Mouse (Mus musculus): ENCODE results near the gene Ptgis.
"Not testable (repeated sequence)": the region's sequence is repeated elsewhere in the genome, so short reads cannot be mapped to it uniquely, and the experiment has no call there.

The Ptgis gene

DNA sequence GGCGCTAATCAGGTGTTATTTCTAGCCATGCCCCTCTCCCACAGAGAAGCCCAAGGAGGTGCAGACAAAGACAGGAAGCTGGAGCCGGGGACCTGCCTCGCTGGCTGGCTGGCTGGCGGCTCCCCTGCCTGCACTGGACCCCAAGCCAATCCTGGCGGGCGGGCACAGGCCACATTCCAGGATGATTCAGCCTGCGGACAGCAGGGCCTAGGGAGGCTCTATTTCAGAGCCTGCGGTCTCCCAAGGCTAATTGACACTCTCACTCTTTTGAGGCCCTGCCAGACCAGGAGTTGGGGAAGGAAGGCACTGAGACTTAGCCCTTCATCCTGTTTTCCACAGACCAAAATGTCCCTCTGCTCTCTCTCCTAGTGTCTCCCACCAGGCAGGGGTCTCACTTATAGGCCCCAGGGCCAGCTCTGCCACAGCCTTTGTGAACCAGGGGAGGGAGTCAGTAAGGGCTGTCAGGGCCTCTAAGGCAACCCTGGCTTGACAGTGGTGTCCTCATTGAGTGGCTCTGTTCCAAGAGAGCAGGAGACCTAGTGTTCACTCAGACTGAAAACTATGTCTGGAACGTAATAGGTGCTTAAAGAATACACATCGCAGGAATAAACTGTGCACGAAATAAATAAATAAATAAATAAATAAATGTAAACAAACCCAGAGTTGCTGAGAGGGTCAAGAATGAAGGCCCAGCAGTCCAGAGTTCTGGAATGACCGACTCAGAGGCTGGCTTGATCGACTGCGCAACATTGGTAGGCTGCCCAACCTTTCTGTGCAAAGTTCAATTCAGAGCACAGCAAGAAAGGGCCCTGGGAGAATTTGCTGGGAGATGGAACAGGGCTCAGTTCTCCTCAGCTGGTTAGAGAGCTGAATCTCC lies 8.0 kb downstream of the Ptgis start:
- in situ Hi-C loops (cut with MboI) = no loop called here

DNA sequence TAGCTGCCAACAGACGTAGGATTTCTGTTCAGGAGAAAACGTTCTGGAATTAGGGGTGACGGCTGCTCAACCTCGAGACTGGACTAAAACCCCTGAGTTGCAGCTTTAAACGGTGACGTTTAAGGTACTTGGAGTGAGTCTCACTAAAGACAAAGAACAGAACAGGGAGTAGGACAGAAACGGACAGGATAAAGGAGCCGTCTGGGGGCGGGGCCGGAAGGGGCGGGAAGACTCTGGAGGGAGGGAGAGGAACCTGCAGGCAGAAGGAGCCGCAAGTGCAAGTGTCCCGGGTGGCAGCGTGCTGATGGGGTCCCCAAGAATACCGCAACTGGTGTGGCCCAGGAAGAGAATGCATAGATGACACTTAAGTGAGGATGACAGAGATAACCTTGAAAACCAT lies 9.8 kb downstream of the Ptgis start:
- in situ Hi-C loops (cut with MboI) = no loop called here

DNA sequence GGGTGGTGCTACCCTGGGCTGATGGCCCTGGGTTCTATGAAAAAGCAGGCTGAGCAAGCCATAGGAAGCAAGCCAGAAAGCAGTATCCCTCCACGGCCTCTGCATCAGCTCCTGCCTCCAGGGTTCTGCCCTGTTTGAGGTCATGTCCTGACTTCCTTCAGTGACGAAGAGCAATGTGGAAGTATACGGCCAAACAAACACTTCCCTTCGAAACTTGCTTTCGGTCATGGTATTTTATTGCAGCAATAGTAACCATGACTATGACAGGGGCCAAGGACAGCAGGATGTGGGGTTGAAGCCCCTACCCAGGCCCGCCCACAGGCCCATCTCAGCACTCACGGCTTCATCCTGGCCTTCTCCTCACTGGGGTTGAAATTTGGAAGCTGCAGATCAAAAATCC lies 15.5 kb downstream of the Ptgis start:
- in situ Hi-C loops (cut with MboI) = no loop called here

DNA sequence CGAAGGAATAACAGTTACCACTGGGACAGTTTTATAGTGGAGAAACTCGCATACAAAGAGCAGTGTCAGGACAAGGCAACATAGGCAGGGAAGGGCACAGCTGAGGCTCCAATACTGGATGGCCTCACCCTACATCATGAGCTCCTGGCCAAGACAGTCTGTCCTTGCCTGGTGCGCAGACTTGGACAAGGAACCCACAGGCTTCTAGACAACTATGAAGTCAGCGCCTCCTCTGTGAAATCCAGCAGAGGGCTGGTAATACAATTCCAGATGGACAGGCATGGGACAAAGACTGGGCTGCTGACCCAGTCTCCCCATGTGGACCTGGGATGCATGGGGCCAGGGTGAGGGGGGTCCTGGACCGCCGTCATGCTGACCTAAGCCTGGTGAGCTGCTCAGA lies 16.2 kb downstream of the Ptgis start:
- in situ Hi-C loops (cut with MboI) = no loop called here

DNA sequence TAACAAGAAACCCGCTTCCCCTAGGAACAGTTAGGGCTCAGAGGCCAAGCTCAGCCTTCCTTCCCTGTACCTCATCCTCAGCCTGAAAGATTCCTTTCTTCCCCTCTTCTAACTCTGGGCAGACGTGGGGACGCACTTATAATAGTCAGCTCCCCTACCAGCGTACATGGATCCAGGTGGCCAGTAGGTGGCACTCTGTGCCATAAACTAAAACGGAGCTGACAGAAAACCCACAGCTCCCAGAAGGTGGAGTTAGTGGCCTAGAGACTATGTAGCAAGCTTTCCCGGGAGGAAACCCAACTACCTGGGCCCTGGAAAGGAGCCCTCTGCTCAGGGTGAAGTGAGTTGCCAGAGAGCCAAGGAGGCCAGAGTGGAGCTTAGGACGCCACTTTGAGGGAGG lies 18.3 kb downstream of the Ptgis start:
- in situ Hi-C loops (cut with MboI) = no loop called here

DNA sequence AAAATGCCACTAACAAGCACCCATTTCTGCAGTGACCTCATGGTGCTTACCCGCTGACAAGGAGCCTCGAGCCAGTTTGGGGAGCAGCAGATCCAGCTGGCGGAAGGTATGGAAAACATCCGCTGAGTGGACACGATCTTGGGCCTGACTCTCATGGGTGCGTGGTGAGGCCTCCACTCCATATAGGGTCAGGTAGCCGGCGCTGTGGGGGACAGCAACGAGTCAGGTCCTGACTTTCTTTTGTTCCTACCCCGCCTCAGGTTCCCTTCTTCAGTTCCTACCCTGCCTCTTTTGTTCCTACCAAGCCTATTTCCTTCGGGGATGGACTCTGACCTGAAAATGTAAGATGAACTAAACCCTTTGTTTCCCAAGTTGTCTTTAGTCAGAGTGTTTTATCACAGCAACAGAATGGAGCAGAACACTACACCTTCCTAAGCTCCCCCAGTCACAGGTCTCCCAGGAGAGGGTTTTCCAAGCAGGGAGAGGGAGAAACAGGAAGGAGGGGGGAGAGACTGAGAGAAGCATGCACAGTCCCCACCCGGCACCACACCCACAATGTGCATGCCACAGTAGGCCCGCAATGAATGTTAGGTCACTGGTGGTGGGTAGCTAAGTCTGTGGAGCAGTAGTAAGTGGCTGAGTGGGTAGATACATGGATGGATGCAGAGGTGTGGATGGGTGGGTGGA lies 19.1 kb downstream of the Ptgis start:
- in situ Hi-C loops (cut with MboI) = no loop called here

DNA sequence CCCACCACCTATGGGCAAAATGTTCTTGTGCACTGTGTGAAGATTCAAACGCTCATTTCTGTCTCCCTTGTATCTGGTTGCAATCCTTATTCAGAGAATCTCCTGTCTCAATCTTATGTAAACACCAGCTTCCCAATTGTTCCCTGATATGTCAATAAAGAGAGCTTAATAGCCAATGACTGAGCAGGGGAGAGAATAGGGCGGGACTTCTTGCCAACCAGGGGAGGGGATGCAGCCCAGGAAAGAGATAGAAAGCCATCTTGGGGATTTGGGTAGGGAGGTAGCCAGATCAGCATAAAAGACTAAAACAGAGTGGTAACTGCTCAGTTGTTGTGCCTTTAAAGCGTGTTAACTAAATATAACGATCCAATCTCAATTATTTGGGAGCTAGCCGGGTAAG lies 19.7 kb downstream of the Ptgis start:
- in situ Hi-C loops (cut with MboI) = no loop called here

DNA sequence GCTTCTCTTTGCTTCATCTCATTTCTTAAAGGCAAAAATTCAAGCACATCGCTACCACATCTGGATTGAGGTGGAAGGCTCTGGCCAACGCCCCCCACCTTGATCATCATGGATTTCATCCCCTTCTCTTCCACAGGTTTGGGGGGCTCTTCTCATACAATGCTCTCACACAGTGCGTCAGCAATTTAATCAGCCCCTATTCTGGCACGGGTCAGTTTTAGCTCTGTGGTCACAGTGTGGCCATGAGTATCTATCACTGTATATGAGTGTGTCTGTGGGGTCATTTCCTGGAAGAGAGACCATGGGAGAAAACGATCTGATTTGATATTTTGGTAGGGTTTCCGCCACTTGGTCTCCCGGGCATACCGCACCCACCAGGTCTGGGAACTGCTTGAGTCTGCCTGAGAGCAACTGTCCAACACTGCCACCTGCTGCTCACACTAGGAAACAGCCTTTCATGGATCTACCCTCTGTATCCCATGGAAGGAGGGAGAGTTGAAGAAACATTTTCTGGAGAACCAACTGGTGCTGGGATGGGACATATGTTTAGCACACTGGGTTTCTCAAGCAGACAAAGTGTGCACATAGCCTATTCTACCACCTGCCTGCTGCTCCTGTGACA lies 21.1 kb downstream of the Ptgis start:
- in situ Hi-C loops (cut with MboI) = loop anchor here (5.0 to 10.0 kb wide), 2 partner anchors 114 to 147 kb away; no protein-coding TSS in a partner anchor

DNA sequence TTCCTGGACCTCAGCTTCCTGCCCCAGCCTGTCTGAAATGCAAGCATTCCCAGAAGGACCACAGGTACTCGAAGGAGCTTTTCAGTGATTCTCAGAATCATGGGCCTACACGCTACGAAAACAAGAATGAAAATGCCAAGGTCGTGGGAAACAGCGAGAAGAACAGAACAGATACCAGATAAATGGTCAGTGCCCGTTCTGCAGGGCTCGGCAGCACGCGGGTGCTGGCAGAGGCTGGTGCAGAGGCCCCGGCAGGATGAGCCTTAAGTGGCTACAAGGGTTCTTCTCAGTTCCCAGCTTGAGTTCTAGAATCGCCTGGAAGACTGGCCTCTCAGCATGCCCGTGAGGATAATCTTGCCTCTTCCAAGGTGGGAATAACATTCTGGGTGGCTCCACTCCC lies 26.7 kb downstream of the Ptgis start:
- in situ Hi-C loops (cut with MboI) = loop anchor here (10.0 kb wide), 1 partner anchor 109 kb away; no protein-coding TSS in a partner anchor

DNA sequence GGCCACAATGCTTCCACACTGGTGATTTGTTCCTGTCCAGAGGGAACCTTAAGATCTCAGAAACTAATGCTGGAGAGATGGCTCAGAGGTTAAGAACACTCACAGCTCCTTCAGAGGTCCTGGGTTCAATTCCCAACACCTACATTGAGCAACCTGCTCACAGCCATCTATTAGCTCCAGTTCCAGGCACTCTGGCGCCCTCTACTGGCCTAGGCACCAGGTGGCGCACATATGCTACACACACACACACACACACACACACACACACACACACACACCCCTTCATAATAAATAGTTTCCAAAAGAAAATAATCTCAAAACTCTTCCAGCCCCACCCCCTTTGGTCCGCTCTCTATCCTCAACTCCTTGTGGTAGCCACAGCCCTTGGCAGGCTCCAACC lies 27.3 kb downstream of the Ptgis start:
- in situ Hi-C loops (cut with MboI) = loop anchor here (10.0 kb wide), 1 partner anchor 108 kb away; no protein-coding TSS in a partner anchor

DNA sequence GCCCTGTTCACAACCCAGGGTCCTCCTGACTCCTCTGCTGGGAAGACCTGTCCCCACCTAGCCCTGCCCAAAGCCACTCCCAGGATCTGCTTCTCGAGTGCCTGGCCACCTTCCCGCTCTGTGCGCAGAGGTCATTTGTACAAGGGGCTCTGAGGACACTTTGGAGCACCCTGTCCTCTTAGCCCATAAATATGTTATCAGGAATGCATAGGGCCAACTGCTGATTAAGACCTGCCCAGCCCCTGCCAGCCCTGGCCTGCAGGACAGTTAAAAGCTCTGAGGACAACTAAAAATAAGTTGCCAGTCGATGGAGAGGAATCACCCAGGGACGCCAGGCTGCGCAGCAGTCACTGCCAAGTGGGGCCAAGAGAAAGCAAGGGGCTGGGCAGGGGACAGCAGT lies 27.9 kb downstream of the Ptgis start:
- in situ Hi-C loops (cut with MboI) = loop anchor here (10.0 kb wide), 1 partner anchor 108 kb away; no protein-coding TSS in a partner anchor

DNA sequence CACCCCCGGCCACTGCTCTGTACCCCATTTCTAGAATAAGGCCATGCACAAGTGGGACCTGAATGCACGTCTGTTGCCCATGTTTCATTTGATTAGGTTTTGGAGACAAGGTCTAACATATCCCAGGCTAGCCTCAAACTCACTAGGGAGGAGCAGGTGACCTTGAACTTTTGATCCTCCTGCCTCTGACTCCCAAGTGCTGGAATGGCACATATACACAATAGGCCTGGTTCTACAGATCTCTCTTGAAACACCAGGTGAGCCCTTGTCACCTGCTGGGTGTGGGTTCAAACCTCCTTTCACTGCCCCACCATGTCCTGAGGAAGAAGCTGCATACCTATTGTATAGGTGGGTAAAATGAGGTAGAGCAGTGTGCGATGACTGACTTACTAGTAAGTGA lies 28.3 kb downstream of the Ptgis start:
- in situ Hi-C loops (cut with MboI) = loop anchor here (10.0 kb wide), 1 partner anchor 107 kb away; no protein-coding TSS in a partner anchor

DNA sequence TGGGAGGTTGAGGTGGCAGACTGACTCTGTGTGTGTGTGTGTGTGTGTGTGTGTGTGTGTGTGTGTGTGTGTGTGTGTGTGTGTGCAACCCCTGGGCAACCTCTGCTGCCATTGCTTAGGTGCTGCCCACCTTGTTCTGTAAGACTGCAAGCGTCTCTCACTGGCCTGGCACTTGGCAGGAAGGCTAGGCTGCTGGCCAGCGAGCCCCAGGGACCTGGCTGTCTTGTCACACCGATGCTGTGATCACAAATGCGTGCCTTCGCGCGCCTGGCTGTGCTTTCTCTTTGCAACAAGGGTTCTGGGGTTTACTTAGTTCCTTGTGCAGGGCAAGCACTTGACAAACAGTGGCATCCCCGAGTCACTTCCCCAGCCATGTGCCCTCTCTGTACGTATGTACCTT lies 30.5 kb downstream of the Ptgis start:
- in situ Hi-C loops (cut with MboI) = loop anchor here (10.0 kb wide), 1 partner anchor 105 kb away; no protein-coding TSS in a partner anchor

DNA sequence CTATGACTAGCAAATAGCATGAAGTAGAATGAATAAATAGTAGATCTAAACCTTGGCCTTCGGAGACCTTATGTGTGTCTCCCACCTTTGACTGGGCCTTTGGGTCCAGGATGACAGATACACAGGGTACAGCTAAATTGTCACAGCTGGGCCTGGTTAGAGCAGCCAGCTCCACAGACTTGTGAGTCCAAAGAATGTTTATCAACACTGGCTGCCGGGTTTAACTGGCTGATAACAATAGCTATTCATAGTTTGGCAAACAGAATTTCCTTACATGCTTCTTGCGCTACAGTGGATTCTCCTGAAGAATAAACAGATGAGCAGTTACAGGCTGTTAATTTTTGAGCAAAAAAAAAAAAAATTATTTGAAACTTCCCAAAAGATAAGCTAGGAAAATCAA lies 31.4 kb downstream of the Ptgis start:
- in situ Hi-C loops (cut with MboI) = no loop called here

DNA sequence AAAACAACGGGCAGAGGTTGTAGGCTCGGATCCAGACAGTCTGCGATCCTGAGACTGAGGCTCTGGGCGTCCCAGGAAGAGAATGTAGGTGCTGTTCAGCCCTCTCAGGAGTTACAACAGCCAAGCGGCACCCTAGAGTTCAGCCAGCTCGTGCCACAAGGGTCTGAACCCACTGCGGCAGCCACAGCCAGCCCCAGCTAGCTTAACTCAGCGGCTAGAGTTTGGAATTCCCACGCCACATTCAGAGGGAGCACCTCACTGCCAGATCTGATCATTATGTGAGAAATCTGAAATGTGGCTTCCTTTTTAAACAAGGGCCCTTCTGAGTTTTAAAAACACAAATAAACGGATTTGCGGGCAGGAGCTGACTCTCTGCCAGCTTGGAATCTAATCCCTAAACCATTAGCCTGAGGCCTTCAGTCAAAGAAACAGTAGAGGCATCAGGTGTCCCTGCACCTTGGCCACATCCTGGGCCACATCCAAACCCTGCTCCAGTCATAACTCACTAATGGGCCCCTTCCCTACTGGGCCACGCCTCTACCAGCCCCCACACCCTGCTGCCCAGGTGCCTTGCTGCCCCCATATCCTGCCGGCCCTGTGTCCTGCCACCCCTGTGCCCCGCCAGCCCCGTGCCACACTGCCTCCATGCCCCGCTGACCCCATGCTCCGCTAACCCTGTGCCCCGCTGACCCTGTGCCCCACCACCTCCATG lies 34.3 kb downstream of the Ptgis start:
- in situ Hi-C loops (cut with MboI) = no loop called here

DNA sequence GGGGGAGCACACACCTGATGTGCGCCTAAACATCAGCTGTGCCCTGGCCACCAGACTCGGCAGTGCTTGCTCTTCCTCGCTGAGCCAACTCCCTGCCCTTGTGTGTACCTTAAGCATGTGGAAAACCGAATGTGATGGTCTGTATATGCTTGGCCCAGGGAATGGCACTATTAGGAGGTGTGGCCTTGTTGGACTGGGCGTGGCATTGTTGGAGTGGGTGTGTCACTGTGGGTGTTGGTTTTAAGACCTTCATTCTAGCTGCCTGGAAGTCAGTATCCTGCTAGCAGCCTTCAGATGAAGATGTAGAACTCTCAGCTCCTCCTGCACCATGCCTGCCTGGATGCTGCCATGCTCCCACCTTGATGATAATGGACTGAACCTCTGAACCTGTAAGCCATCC lies 35.7 kb downstream of the Ptgis start:
- in situ Hi-C loops (cut with MboI) = not testable (repeated sequence)

DNA sequence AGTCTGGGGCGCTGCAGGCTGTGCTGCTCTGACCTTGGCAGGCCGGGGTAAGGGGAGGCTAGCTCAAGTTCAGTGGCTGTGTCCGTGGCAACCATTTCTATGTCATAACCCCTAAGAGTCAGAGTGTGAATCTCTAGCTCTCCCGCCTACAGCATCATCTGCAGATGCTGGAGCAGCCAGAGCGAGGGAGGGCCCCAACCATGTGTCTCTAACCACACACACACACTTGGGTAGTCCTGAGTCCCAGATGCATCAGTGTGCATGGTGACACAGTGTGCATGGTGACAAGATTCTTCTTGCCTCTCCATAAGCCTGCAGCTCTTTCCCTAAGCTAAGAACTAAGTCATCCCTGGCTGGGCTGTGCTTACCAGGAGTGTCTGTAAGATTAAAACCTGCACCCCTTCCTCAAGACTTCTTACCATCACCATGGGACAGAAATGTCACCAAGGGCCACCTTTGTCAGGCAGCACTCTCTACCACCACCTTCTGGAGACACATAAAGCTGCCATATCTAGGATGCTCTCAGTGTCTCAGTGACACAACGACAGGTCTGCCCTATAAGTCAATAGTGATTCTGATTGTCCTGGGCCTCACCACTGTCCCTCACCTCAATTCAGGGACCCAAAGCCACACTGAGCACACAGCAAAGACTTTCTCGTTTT lies 36.8 kb downstream of the Ptgis start:
- in situ Hi-C loops (cut with MboI) = no loop called here

DNA sequence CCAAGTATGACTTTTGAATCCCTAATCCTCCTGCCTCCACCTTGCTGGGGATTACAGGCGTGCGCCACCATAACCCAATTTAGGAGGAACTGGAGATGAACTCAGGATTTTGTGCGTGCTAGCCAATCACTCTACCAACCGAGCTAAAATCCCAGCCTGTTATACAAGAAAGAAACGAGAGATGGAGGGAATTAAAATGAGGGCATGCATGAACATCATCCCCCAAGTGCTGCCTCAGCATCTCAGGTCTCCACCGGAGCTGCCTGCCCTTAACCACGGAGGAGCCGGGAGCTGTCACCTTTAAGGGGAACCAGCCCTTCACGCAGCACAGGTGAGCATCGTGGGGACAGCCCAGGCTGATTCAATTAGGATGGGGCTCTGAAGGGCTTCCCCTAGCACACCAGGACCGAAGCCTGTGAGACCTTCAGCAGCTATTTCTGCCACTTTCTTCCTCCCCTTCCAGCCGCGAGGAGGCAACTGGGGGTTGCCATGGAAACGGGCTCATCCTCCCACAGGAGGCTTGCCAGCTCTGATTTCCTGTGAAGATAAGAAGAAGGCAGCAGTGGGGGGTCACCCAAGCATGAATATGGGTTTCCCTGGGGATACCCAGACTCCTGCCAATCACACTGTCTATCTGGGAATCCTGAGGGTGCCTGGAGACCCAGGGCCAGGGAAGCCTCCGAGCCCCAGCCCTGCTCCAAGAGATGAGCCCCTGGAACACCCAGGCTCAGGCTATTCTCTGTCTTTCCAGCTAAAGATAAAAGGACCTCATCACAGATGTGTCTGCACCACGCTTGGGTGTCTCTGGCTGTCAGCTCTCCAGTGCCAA lies 38.7 kb downstream of the Ptgis start:
- in situ Hi-C loops (cut with MboI) = no loop called here

DNA sequence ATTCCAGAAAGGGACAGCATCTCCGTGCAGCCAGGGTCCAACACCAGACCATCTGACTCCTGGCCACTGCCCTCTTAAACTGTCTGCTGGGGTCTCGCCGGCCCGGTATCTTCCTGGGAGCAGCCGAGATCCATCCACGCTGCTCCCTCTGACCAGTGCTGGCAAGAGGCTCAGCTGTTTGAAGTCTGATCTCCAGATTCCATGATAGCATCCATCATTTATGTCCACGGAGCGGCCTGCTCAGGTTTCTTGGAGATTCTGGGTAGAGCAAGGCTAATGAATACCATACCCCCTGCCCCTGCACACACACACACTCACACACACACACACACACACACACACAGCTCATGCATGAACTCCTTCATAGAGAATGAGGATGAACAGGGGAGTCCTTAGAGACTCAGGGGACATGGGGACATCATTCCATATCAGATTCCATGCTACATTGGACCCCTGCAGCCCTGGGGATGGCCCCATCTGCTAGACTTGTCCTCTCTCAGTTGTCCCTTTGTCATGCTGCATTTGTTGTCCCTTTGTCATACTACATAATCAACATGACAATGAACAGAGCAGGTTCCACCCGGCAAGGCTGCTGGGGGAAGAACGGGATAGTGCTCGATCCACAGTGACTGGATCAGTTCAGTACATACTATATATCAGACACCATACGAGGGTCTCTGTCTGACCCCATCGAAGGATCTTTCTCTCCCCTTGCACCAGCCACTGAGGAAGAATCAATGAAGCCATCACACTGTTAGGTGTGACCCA lies 41.6 kb downstream of the Ptgis start:
- in situ Hi-C loops (cut with MboI) = no loop called here

DNA sequence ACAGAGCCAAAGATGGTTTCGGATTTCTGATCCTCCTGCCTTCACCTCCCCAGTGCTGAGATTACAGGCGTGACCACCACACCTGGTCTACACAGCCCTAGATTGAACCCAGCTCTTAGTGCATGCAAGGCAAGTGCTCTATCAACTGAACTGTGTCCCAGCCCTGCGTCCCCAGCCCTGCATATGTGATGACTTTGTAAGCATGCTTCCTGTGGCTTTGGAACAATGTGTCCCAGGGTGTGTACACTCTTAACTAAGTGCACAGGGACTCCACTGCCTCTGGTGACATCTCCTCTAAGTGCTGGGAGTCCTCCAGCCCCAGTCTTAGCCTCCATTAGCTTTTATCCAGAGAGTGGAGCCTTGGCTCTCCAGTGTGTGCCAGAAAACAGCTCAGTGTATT lies 47.0 kb downstream of the Ptgis start:
- in situ Hi-C loops (cut with MboI) = no loop called here

All from mature B cell (primary cell).